Mouse (Mus musculus) myocyte (in vitro differentiated cells): ENCODE results near the gene Actr6.

Experiments used
- CEBPB ChIP-seq: IDR thresholded peaks from 2 replicates; pipeline ENCODE4 v1.6.1; 2011; ENCODE audit warnings: mild to moderate bottlenecking, moderate library complexity; ENCODE audit not compliant: poor library complexity, insufficient read depth, severe bottlenecking
- MAX ChIP-seq: IDR thresholded peaks from one replicate; pipeline ENCODE4 v1.6.1; 2011; ENCODE audit warnings: low read depth, mild to moderate bottlenecking, control low read depth
- POLR2A ChIP-seq: IDR thresholded peaks from one replicate; pipeline ENCODE4 v1.6.1; 2011; ENCODE audit warnings: low read depth, mild to moderate bottlenecking, control low read depth, moderate library complexity; ENCODE audit not compliant: insufficient read length
- POLR2AphosphoS2 ChIP-seq: IDR thresholded peaks from one replicate; pipeline ENCODE4 v1.6.1; 2011; ENCODE audit warnings: low read depth, control low read depth; ENCODE audit not compliant: insufficient read length
- TCF12 ChIP-seq: IDR thresholded peaks from one replicate; pipeline ENCODE4 v1.6.1; 2011; ENCODE audit warnings: mild to moderate bottlenecking, control low read depth; ENCODE audit not compliant: poor library complexity, insufficient read depth, severe bottlenecking

GRCm38 (mm10) chr10:89682157-89682556 is 49.9 kb downstream of the Actr6 start:
- TF ChIP-seq MAX (no peak), POLR2A (no peak), CEBPB (no peak), TCF12 (no peak), POLR2AphosphoS2 (no peak)
